Comparison of ENCODE assay signal across 27 mouse cellular contexts in genomic region chrX:162931467-162931866, GRCm38 (mm10). TPM values are rescaled to one million over a fixed set of nuclear protein-coding genes. Genes with fewer than 3 reads are reported as not detected.
"Had no signal": no experiment of that assay in that cellular context is flagged by ENCODE, and none has a peak within 500 bp of the region (broad histone marks: within the 10 kb centered on the region; RNA-seq: fewer than 3 reads in every experiment).

No protein-coding gene starts in this region.

- H3K4me3 ChIP-seq: liver, embryonic 15.5 days; lung, embryonic 15.5 days; megakaryocyte, embryonic 14.5 days; midbrain, embryonic 13.5 days; midbrain, embryonic 15.5 days; myocyte; neural tube, embryonic 13.5 days; neural tube, embryonic 15.5 days had no signal

- H3K9me3 ChIP-seq: liver, embryonic 15.5 days; lung, embryonic 15.5 days; megakaryocyte, embryonic 14.5 days; midbrain, embryonic 13.5 days; midbrain, embryonic 15.5 days; neural tube, embryonic 13.5 days; neural tube, embryonic 15.5 days had no signal

- H3K36me3 ChIP-seq: midbrain, embryonic 15.5 days had no signal

- DNase-seq: lung, adult 2 months; lung, postnatal 14 days; lung, postnatal 36 days; retina, postnatal 1 day; right cerebral cortex, adult 18-20 months; right cerebral cortex, postnatal 25 days; right cerebral cortex, postnatal 4 days; spleen, adult 18-20 months; thymus, adult 2 months; thymus, postnatal 25 days; thymus, postnatal 4 days had no signal

- H3K27me3 ChIP-seq: liver, embryonic 15.5 days; lung, embryonic 15.5 days; megakaryocyte, embryonic 14.5 days; midbrain, embryonic 13.5 days; midbrain, embryonic 15.5 days; neural tube, embryonic 13.5 days; neural tube, embryonic 15.5 days had no signal

- H3K4me2 ChIP-seq: liver, embryonic 15.5 days; lung, embryonic 15.5 days; midbrain, embryonic 11.5 days; midbrain, embryonic 13.5 days; midbrain, embryonic 15.5 days; neural tube, embryonic 13.5 days; neural tube, embryonic 15.5 days had no signal

- H3K4me1 ChIP-seq: liver, embryonic 15.5 days; lung, embryonic 15.5 days; megakaryocyte, embryonic 14.5 days; midbrain, embryonic 13.5 days; midbrain, embryonic 15.5 days; neural tube, embryonic 13.5 days; neural tube, embryonic 15.5 days had no signal

- H3K27ac ChIP-seq: liver, embryonic 15.5 days; lung, embryonic 15.5 days; macrophage; midbrain, embryonic 13.5 days; midbrain, embryonic 15.5 days; neural tube, embryonic 13.5 days; neural tube, embryonic 15.5 days had no signal

- ATAC-seq: lung, postnatal 0 days; midbrain, embryonic 13.5 days; midbrain, embryonic 15.5 days had no signal

- H3K9ac ChIP-seq: liver, embryonic 15.5 days; lung, embryonic 15.5 days; midbrain, embryonic 13.5 days; midbrain, embryonic 15.5 days; neural tube, embryonic 13.5 days; neural tube, embryonic 15.5 days had no signal

RNA-seq across cellular contexts. Expression of gene S100g, which starts 32.9 kb away (rescaled TPM):
- total RNA-seq: megakaryocyte progenitor cell, adult 5-6 weeks; midbrain, postnatal 0 days had no signal
- polyA plus RNA-seq: macrophage; midbrain, embryonic 11.5 days; midbrain, embryonic 13.5 days; midbrain, embryonic 15.5 days; midbrain, postnatal 0 days; myocyte; neural tube, embryonic 11.5 days; testis, adult 2 months; urinary bladder, adult 2 months had no signal
